Mouse (Mus musculus) heart, embryonic 10.5 days (tissue): ENCODE results near the gene Odf3l2. TPM values are rescaled to one million over a fixed set of nuclear protein-coding genes. Genes with fewer than 3 reads are reported as not detected.

Source experiments
- DNase-seq: peaks from one replicate; pipeline ENCODE4 v3.0.0-alpha.2; 2017; ENCODE audit warnings: low spot score
- H3K27ac ChIP-seq: fragments of 300-500 bp; sonication (generic); 2 replicates; pipeline ENCODE4 v1.5.1; 2016; ENCODE audit warnings: mild to moderate bottlenecking
- H3K27me3 ChIP-seq: fragments of 300-500 bp; sonication (generic); 2 replicates; pipeline ENCODE4 v1.6.1; 2016; ENCODE audit warnings: mild to moderate bottlenecking; ENCODE audit not compliant: poor library complexity, insufficient read depth, severe bottlenecking
- H3K36me3 ChIP-seq: fragments of 300-500 bp; sonication (generic); 2 replicates; pipeline ENCODE4 v1.6.1; 2016; ENCODE audit warnings: mild to moderate bottlenecking, moderate library complexity
- H3K4me1 ChIP-seq: fragments of 300-500 bp; sonication (generic); 2 replicates; pipeline ENCODE4 v1.6.1; 2016; ENCODE audit warnings: mild to moderate bottlenecking
- H3K4me3 ChIP-seq: fragments of 300-500 bp; sonication (generic); 2 replicates; pipeline ENCODE4 v1.5.1; 2016; ENCODE audit warnings: mild to moderate bottlenecking, moderate library complexity
- H3K9me3 ChIP-seq: fragments of 300-500 bp; sonication (generic); 2 replicates; pipeline ENCODE4 v1.6.1; 2016; ENCODE audit warnings: mild to moderate bottlenecking, moderate library complexity
- WGBS: fragments of 180-500 bp; shearing (Covaris S2); methylation state at CpG from one replicate; pipeline ENCODE4 v1.1.7; 2016; 5-methylcytosine and 5-hydroxymethylcytosine counted together
- polyA plus RNA-seq: library from polyadenylated mRNA; unstranded; fragments of >200 nt; fragmentation: Nextera tagmentation; extraction: Ambion mirVana; gene quantifications from 2 replicates; pipeline ENCODE4 v1.2.1, GENCODE M21; 2016

Odf3l2 gene
- polyA plus RNA-seq = not detected in 2 replicates

DNA sequence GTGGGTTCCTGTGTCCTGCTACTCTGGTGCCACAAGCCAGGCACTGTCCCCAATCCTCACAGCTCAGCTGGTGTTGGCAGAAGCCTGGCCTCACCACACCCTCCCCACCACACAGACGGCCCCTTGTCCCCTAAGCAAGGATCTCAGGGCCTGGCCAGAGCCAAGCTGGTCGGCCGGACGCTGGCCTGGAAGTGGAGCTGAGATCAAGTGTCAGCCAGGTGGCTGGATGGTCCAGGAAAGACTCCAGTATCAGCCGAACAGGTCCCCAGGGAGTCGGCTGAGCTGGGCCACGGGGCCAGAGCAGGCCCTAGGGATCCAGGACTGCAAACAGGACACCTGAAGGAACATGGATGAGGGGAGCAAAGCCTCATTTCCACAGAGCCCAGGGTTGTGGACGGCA lies at the start of gene Odf3l2:
Gene Odf3l2 (minus strand): TSS at position 28 of the 400 bp plus-strand sequence.
- Histone ChIP-seq H3K27me3 (peaks cover 16% of the 10 kb centered on the region; the same call in 1 of the 2 replicates), H3K4me3 (no peak within 1 kb of the TSS)
- WGBS = 69% methylated on average over 8 of the region's 8 CpGs

DNA sequence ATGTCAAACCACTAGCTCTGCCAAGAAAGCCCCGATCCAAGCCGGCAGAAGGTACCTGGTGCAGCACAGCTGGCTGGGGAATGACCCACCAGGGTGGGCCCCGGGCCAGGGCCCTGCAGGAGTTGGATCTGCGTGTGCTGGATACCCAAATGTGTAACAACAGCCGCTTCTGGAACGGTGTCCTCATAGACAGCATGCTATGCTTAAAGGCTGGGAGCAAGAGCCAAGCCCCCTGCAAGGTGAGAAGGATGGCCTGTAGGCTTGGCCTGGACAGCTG lies 48.8 kb upstream of the Odf3l2 start:
- no peak overlapping the region for H3K27ac ChIP-seq

More for the DNA sequence above, at the start of gene Odf3l2:
- H3K27ac ChIP-seq = no peak within 1 kb of the TSS
- no peaks in the 10 kb centered on the region for H3K9me3 ChIP-seq
- DNase-seq = no peak
- H3K4me1 ChIP-seq = no peaks in the 10 kb centered on the region
- H3K36me3 ChIP-seq = no peaks in the 10 kb centered on the region

DNA sequence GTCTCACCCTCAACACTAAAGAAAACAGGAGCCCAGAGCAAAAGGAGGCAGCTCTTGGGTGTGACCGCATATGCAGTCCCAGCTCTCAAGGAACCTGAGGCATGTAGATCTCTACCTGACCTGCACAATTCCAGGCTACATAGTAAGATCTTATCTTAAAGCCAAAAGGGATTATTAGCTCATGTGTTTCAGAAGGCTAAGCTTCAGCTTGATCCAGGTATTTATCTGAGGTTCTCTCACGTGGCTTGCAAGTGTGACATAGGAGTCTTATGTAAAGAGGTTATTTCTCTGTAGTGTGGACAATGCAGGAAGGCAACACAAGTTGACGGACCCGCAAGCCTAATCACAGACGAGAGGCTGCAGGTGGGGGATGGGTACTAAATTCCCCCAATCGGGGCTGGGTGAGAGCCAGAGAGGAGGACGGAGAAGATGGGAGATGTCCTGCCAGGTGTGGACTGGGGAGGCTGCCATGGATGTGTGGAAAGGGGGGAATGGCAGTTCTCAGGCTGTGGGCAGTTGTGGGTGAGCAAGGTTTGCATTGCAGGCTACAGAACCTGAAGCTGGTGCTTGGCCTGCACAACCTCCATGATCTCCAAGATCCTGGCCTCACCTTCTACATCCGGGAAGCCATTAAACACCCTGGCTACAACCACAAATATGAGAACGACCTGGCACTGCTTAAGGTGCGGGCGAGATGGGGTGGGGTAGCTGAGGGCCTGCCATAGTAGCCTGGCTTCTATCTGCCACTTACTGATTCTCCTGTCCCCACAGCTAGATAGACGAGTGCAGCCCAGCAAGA lies 48.2 kb upstream of the Odf3l2 start:
- Histone ChIP-seq H3K36me3 (peaks cover 17% of the 10 kb centered on the region), H3K4me3 (no peak overlapping the region), H3K4me1 (peaks cover 20% of the 10 kb centered on the region), H3K27me3 (no peaks in the 10 kb centered on the region), H3K27ac (no peak overlapping the region), H3K9me3 (no peaks in the 10 kb centered on the region)
- no peak for DNase-seq
- 68% methylated on average over 12 of the region's 12 CpGs for WGBS

More for the DNA sequence above, 48.8 kb upstream of the Odf3l2 start:
- peaks cover 11% of the 10 kb centered on the region for H3K36me3 ChIP-seq
- H3K27me3 ChIP-seq = no peaks in the 10 kb centered on the region
- WGBS = 81% methylated on average over 6 of the region's 6 CpGs
- peaks cover 20% of the 10 kb centered on the region for H3K4me1 ChIP-seq
- no peaks in the 10 kb centered on the region for H3K9me3 ChIP-seq
- H3K4me3 ChIP-seq = no peak overlapping the region
- no peak for DNase-seq

DNA sequence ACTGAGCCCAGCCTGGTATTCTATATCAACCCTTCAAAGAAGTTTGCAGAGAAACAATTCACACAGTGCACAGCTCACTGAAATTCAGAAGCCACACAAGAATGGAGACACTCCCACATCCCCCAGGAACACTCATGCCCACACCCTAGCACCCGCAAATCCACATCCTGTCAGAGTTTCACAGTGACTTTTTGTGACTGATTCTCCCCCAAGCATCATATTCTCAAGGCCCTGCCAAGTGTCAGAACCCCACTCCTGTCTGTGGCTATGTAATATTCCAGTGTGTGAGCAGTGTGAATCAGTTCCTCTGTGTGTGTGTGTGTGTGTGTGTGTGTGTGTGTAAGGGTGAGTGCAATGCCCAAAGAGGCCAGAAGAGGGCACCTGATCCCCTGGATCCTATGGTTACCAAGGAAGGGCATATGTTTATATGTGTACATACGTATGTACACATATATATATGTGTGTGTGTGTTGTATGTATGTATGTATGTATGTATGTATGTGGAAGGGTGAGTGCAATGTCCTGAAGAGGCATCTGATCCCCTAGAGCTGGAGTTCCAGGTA lies 46.5 kb upstream of the Odf3l2 start:
- peaks cover 22% of the 10 kb centered on the region for H3K4me1 ChIP-seq
- DNase-seq = no peak
- no peaks in the 10 kb centered on the region for H3K9me3 ChIP-seq
- no peaks in the 10 kb centered on the region for H3K27me3 ChIP-seq
- no peak overlapping the region for H3K27ac ChIP-seq
- no peak overlapping the region for H3K4me3 ChIP-seq
- peaks cover 34% of the 10 kb centered on the region for H3K36me3 ChIP-seq
- 94% methylated on average over 2 of the region's 2 CpGs for WGBS

DNA sequence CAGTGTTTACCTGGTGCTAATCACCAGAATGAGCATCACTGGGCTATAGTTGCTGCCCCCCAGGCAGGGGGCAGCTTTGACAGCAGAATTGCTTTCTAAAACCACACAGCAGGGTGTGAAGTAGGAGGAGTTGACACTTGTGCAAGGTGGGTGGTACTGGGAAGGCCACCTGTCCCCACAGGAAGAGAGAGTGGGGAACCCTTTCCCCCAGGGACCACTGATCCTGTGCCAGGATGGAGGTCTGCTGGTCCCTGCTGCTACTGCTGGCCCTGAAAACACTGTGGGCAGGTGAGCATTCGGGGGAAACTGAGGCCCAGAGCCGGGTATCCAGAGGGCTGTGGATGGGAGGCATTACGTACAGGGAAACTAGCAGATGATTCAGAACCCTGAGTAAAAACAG lies 43.6 kb upstream of the Odf3l2 start:
- H3K36me3 ChIP-seq = peaks cover 63% of the 10 kb centered on the region
- H3K4me1 ChIP-seq = peaks cover 18% of the 10 kb centered on the region
- no peak overlapping the region for H3K27ac ChIP-seq
- 90% methylated on average over 3 of the region's 3 CpGs for WGBS
- no peaks in the 10 kb centered on the region for H3K27me3 ChIP-seq
- H3K9me3 ChIP-seq = no peaks in the 10 kb centered on the region
- no peak for DNase-seq
- no peak overlapping the region for H3K4me3 ChIP-seq

DNA sequence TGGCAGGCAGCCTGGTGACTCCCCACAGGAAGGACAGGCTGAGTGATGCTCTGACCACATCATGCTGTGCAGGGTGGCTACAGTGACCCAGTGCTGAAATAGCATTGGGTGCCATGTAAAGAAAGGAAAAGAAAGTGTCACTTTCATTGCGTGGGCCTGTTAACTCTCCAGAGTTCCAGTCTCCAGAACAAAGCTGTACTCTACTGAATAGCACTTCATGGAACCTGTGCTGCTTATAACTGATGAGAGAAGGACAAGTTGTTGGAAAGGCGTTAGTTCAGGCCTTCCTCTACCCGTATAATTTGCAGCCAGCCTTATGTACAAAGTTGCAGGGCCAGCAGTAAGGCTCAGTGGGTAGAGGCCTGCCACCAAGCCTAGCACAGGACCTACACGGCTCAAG lies 43.2 kb upstream of the Odf3l2 start, which contains the start of gene Gzmm:
Gene Gzmm (plus strand): TSS at position 301 of the 400 bp plus-strand sequence.
- H3K27ac ChIP-seq = no peak within 1 kb of the TSS
- H3K27me3 ChIP-seq = no peaks in the 10 kb centered on the region
- no peak within 1 kb of the TSS for H3K4me3 ChIP-seq
- DNase-seq = no peak
- H3K4me1 ChIP-seq = peaks cover 23% of the 10 kb centered on the region
- H3K36me3 ChIP-seq = peaks cover 67% of the 10 kb centered on the region
- H3K9me3 ChIP-seq = no peaks in the 10 kb centered on the region
- WGBS = 83% methylated on average over 4 of the region's 4 CpGs

DNA sequence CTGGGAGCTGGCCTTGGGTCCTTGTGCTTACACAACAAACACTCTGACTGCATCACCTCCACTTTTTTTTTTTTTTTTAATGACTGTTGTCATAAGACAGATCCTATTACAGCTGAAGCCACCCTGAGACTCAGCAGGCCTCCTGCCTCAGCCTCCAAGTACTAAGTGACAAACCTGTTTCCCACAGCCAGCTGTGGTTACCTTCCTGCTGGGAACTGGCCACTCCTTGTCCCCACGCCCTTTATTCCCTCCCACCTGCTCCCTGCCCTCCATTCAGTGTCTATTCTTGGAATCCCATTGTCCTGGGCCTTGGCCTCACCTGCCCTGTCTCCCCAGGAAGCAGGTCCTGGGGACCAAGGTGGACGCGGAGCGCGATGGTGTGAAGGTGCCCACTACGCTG lies 42.0 kb upstream of the Odf3l2 start:
- H3K27me3 ChIP-seq = no peaks in the 10 kb centered on the region
- no peak overlapping the region for H3K4me3 ChIP-seq
- no peak for DNase-seq
- no peak overlapping the region for H3K27ac ChIP-seq
- peaks cover 65% of the 10 kb centered on the region for H3K36me3 ChIP-seq
- peaks cover 33% of the 10 kb centered on the region for H3K4me1 ChIP-seq
- H3K9me3 ChIP-seq = no peaks in the 10 kb centered on the region
- WGBS = 96% methylated on average over 6 of the region's 6 CpGs

DNA sequence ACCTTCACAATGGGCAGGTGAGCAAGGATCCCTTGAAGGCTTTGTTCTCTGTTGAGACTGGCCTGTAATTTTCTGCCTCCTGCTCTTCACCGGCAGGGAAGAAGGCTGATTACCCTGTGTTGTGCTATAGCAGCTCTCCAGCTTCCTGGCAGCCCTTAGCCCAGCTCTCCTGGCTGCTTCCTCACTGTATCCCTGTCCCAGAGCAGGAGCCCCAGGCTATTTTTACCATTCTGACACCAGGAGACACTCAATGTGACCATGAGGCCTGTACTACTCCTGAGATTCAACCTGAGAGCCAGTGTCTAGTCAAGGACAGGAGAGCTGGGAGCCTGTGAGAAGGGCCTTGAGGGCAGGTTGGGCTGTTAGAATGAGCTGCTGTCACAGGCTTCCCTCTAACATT lies 41.2 kb upstream of the Odf3l2 start:
- peaks cover 36% of the 10 kb centered on the region for H3K4me1 ChIP-seq
- WGBS = 81% methylated on average over 1 of the region's 1 CpGs
- no peak for DNase-seq
- H3K9me3 ChIP-seq = no peaks in the 10 kb centered on the region
- H3K27ac ChIP-seq = peak overlapping the region; percentile 43; the same call in 1 of the 2 replicates
- H3K27me3 ChIP-seq = no peaks in the 10 kb centered on the region
- no peak overlapping the region; the same call in 1 of the 2 replicates for H3K4me3 ChIP-seq
- H3K36me3 ChIP-seq = peaks cover 60% of the 10 kb centered on the region

DNA sequence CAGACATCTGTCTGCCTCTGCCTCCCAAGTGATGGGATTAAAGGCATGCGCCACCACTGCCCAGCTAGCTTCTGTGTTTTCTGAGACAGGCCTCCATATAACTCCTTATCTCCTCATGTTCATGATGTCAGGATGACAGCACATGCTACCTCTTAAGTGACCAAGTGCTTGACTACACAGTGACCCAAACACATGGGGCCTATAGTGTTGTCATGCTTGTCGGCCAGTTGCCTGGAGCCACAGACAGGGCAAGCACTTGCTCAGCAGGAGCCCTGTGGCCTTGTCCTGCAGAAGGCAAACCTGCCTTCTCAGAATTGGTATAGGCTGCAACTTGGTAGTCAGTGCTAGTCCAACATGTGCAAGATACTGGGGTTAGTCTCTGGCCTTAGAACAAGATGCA lies 40.7 kb upstream of the Odf3l2 start:
- H3K27ac ChIP-seq = peak overlapping the region; percentile 43; the same call in 1 of the 2 replicates

DNA sequence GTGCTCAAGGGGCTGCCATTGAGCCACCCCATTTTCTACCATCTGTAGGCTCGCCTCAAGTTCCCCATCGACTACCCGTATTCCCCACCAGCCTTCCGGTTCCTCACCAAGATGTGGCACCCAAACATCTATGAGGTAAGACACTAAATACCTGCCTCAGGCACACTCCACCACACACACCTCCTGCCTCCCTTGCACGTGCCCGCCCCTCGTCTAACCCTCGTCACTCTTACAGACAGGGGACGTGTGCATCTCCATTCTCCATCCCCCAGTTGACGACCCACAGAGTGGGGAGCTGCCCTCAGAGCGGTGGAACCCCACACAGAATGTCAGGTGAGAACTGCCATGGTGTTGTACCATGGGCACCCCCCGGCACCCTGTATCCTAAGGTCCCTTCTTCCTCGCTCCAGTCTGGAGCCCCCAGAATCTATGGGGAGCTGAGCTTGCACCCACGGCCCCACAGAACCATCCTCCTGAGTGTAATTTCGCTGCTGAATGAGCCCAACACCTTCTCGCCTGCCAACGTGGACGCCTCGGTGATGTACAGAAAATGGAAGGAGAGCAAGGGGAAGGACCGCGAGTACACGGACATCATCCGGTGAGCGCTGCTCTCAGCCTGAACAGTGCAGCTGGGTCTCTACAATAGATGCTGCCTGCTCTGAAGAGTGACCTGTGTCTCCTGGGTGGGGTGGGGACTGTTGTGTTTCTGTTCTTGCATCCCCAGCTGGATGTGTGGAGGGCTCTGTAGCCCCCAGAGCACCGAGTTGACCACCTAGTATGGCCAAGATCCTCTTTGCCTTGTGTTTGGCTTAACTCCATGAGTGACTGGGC lies 39.4 kb upstream of the Odf3l2 start:
- peaks cover 60% of the 10 kb centered on the region for H3K36me3 ChIP-seq
- no peaks in the 10 kb centered on the region for H3K27me3 ChIP-seq
- whole genome bisulfite sequencing = 92% methylated on average over 25 of the region's 25 CpGs
- no peaks in the 10 kb centered on the region for H3K9me3 ChIP-seq
- no peak overlapping the region for H3K4me3 ChIP-seq
- H3K27ac ChIP-seq = peak overlapping the region; percentile 90; the same call in 1 of the 2 replicates
- peak; percentile 72 for DNase-seq
- peaks cover 49% of the 10 kb centered on the region for H3K4me1 ChIP-seq

More for the DNA sequence above, 40.7 kb upstream of the Odf3l2 start:
- DNase-seq = no peak
- Histone ChIP-seq H3K9me3 (no peaks in the 10 kb centered on the region), H3K4me1 (peaks cover 40% of the 10 kb centered on the region), H3K27me3 (no peaks in the 10 kb centered on the region), H3K36me3 (peaks cover 60% of the 10 kb centered on the region), H3K4me3 (no peak overlapping the region)
- WGBS = 89% methylated on average over 2 of the region's 2 CpGs

DNA sequence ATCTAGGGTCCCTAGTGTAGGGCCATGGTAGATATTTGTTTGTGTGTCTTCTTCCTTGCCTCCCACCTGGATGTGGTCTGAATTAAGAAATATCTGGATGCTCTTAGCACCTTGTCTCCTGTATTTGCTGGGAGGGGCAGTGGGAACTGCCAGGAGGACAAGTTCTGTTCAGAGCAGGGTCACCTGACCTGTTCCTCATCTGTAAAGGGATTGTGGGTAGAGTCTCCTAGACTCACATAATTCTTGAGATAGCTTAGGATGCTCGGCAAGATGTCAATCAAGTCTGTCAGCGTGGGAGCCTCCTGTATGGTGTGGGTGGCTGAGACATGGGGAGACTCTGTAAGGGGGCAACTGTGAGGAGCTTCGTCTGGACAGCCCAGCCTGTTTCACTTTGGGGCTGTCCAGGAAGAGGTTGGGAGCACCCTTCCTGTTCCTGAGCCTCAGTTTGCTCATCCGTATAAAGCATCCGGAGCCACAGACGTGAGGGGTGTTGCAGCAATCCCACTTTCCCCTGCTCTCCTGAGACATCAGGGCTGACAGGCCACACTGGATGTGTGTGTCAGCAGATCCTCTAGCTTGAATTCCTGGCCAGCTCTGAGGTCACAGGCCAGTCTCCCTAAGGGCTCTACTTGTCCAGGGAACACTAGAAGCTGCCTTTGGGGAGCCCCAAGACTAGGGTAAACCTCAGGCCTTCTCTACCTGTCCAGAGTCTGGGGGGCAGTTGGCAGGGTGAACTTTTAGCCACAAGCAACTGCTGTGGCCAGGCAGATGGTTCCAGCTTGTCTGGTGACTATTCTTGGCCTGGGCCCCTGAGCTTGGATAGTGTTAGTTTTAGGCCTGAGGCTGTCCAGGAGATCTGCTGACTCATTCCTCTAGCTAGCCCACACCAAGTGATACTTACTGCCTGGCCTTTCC lies 38.4 kb upstream of the Odf3l2 start:
- peak; percentile 79 for DNase-seq
- H3K4me1 ChIP-seq = peaks cover 49% of the 10 kb centered on the region
- peaks cover 52% of the 10 kb centered on the region for H3K36me3 ChIP-seq
- peak overlapping the region; percentile 85 for H3K4me3 ChIP-seq
- H3K9me3 ChIP-seq = no peaks in the 10 kb centered on the region
- no peaks in the 10 kb centered on the region; the same call in 1 of the 2 replicates for H3K27me3 ChIP-seq
- peak overlapping the region; percentile 90 for H3K27ac ChIP-seq
- 80% methylated on average over 6 of the region's 6 CpGs for WGBS
